Mouse (Mus musculus) embryonic stem cell, embryonic (primary cell): ENCODE results near the gene Cpne8.
"Not testable (repeated sequence)": the region's sequence is repeated elsewhere in the genome, so short reads cannot be mapped to it uniquely, and the experiment has no call there.

Source experiments
- CTCF ChIA-PET, 4 experiments: fragments of 300-600 bp in 2 of 4; fragments of 350-600 bp in 2 of 4; sonication (Branson Sonifier 250); formaldehyde crosslinking; loops; one replicate each; lab custom pipeline; 2022; ENCODE audit warnings: inconsistent platforms in 2 of 4; lab: Charles Lee
- POLR2A ChIA-PET, 4 experiments: fragments of 300-600 bp in 2 of 4; fragments of 350-600 bp in 2 of 4; sonication (Branson Sonifier 250); formaldehyde crosslinking; loops; one replicate each; lab custom pipeline; 2022; ENCODE audit warnings: antibody characterized with exemption in 4 of 4, inconsistent platforms in 1 of 4; lab: Charles Lee

Gene Cpne8

DNA sequence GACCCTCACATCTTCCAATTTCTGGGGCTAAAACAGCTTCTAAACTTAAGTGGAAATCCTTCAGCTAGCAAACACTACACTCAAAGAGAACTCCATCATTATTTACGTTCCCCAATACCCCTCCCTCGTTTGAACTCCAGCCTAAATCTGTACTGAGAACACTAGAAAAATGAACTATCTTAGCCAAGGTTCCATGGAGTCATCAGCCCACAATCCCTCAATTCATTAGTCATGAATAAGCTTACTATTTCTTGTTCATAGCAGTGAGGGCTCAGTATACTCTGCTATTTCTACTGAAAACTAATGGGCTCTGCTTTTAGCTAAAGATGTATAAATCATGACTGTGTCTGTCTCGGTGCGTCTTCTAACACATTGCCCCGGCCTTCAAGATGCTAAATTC, 55.0 kb downstream of the Cpne8 start:
- POLR2A ChIA-PET = no interaction called here
- CTCF ChIA-PET = no interaction called here

DNA sequence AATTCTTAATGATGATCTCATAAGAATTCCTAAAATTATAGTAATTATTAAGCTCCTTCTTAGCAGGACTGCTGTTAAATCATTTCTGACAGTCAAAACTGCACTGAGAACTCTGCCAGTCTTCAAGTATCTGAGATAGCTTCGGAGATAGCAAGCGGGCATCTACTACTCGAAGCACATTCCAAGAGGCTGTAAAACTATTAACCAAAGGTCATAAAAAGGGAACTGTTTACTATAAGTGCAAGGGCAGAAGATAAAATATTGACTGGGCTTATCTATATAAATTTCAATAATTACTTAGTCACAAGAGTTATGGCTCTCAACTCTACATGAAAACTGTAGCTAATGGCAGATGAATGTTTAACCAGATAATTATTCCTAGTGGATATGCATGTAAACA, 57.2 kb downstream of the Cpne8 start:
- ChIA-PET CTCF (no interaction called here), POLR2A (no interaction called here)

DNA sequence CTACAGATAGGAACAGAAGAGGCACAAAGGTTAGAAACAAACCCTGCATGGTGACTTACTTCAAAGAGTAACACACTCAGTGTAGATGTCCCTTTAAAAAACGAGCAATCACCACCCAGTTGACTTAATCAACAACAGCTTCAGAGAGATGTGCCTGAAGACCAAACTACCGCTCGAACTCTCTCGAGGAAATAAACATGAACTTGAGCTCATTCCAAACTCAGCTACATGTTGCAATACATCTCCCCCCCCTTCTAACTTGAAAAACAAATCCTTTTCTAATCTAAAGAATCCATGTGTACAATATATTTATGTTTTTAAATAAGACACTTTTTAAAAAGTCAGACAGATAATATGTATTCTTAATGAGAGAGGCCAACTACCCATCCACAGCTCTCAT, 59.5 kb downstream of the Cpne8 start:
- CTCF ChIA-PET = no interaction called here
- POLR2A ChIA-PET = no interaction called here

DNA sequence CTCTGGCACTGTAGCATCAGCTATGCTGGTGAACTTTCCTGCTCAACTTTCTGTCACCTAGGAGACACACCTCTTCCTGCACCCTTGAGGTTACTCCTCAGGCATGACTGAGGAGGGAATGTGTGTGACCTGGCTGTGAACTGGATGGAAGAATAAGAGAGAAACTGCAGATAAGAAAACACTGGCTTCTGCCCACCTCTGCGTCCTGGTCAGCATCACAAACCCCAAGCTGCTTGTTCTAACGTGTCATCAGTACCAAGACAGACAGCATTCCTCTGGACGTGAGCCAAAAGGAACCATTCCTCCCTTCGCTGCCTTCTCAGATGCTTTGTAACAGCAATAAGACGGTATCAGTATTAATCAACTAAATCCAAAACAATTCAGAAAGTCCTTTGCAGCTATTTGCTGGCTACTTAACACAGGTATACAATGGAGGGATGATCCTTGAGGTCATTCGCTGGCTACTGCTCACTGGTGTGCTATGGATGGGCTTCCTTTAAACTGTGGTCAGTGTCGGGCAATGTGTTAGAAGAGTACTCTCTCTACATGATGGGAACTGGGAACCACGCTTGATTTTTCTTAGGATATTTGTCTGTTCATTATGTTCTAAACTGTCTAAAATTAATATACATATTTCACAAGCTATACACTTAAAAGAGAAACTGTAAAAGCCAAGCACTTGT, 63.0 kb downstream of the Cpne8 start:
- ChIA-PET POLR2A (interaction anchor here in 1 of 4 experiments (0.6 kb wide), 1 partner anchor 255 kb away, joined by 3 read pairs; no protein-coding TSS in a partner anchor), CTCF (no interaction called here)

DNA sequence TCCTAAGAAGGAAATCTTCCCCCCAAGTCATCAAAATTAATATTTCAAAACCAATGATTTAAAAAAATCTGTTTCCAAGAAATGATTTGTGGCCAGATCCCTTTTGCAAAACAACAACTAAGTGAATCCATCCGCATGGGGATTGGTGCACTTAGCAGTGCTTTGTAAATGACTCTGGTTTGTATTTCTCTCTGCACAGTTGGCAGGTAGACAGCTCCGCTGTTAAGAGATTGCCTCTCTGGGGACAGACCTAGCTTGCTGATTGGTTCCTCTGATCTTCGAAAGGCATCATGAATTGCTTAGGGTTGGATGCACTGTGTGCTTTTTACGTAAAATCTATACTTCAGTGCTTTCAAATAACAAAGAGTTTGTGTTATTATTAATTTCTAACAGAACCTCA, 68.5 kb downstream of the Cpne8 start:
- POLR2A ChIA-PET, CTCF ChIA-PET: not testable (repeated sequence)

DNA sequence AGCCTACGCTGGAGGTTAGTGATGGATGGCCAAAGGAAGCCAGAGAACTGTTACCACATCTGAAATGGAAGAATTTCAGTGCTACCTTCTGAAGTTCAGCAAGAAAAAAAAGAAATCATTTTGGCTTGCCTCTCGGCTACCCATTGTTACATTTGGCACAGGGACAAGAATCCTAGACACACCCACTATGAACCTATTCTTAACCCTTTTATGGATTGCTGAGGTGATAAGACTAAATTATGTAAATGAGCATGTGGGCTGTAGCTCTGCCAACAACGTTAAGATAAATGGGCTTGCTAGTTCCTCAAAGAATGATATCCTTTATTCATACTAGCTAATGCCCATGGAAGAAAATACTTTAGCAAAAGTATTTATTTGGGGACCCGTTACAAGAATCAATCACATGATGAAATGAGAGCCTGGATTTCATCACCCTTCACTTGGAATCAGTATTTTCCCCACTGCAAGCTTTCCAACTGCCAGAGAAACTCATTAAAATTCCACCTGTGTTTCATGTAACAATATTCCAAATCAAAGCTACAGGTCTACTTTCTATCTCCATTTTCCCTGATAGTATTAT, 69.3 kb downstream of the Cpne8 start:
- CTCF ChIA-PET = no interaction called here
- POLR2A ChIA-PET = no interaction called here

DNA sequence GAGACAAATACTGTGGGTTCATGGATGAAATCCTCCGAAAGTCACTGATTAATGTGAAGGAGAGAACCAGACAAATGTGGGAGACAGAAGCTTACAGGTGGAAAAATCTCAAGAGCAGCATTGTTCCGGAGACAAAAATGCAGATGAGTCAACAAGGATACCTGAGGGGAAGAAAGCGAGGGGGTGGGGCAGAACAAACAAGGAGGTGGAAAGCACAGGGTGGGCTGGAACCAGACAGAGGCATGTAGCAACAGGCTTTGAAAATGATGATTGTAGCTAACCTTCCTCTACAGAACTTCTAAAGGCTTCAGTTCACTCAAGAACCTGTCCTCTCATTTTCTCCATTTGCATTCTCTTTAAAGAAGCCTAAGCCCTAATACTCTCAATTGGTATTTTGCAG, 70.9 kb downstream of the Cpne8 start:
- POLR2A ChIA-PET = no interaction called here

DNA sequence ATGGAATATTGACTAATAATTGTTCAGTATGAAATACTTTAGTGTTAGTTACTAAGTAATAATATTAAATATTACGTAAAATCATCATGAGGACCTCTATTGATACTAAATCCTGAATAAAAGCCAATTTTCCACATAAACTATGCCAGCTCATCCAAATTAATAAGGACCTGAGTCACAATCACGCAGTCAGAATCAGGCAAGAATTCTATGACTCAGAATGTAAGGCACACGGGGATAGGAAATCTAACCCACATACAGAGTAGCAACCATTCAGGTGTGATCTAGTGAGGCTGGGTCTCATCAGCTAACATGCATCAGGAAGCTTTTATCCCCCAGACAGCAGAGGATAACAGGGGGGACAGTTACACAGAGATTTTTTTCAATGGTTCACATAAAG, 72.1 kb downstream of the Cpne8 start:
- CTCF ChIA-PET = no interaction called here
- POLR2A ChIA-PET = no interaction called here

More for the DNA sequence above, 70.9 kb downstream of the Cpne8 start:
- CTCF ChIA-PET = no interaction called here

DNA sequence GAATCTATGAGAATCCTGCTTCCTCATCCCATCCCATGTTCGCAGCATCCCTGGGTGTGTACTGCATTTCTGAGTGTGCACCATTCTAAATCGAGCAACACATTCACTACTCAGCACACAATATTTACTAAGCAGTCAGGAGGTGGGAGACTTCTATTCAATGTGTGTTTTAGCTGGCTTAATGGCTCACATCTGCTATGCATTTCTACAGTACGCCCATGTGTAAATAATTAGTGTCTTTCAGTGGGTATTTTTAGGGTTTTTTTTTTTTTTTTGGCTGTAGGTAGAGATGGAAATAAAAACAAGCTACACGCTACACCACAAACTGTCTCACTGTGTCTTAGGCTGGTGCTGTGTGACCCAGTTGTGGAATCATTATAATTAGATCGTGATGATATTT, 75.6 kb downstream of the Cpne8 start:
- CTCF ChIA-PET = interaction anchor here in 2 of 4 experiments (0.5 kb wide), 2 partner anchors 75 to 240 kb away, joined by 3 to 4 read pairs; no protein-coding TSS in a partner anchor
- POLR2A ChIA-PET = no interaction called here

DNA sequence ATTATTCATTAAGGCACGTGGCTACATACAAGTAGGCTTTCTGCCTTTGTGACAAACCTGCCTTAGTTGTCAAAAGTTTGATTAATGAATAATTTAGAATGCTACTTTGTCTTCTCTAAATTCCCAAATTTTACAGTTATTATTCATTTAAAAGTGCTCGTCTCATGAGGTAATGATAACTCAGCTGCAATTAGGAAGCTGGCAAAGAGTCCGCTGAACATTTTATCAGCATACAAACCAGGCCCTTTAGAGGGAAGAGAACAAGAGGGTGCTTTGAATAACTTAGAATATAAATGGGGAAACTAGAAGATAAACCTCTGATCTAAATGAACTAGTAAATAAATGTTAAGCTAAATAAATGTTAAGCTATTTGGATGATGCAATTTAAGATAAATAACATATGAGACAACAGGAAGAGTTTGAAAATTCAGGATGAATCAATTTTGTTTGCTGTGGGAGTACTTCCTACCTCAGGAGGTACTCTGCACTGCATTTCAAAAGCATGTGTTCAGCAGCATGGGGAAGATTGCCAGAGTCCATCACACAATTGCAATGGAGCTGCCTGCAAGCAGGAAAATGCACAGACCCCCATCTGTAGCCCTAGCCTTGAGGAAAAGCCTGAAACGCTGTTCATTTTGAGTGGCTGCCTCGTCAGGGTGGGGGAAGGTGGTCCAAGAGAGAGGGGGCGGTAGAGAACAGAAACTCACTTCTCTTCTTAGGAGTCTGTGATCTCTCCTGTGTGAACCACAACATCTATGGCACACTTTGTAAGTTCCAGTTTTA, 81.3 kb downstream of the Cpne8 start:
- POLR2A ChIA-PET = no interaction called here
- CTCF ChIA-PET = no interaction called here

DNA sequence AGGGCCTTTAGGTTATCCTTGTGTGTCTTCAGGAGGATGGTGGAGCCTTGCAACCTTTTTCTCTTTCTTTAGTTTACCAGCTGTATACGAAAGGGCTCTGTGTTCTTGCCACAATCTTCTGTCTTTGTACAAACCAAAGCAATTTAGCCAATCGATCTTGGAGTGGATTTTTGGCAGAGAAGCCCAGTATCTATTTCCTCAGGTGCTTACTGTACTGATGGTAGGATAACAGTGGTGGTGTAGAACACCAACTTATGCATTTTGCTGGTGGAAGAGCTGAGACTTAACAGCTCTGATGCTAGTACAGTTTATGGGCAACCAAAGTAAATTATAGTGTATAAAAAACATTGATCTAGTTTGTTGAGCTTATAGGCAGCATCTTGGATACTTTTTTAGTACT, 83.6 kb downstream of the Cpne8 start:
- POLR2A ChIA-PET = no interaction called here

DNA sequence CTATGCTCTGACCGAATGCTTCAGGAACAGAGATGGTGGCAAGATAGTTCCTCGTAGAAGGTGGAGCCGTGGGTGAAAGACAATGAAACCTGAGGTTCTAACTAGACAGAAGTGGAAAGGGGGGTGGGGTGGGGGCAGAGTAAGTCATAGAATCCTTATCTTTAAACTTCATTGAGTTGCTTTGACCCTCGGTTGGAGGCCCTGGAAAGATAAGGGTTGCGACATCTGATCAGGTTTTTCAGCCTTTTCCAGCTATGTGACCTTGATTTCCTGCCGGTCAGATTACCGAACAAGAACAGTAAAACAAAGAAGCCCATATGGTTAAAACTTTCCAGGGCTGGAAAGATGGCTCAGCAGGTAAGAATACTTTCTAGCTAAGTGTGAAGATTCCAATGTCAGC, 89.6 kb downstream of the Cpne8 start:
- ChIA-PET POLR2A (no interaction called here), CTCF (no interaction called here)

More for the DNA sequence above, 83.6 kb downstream of the Cpne8 start:
- CTCF ChIA-PET = no interaction called here

DNA sequence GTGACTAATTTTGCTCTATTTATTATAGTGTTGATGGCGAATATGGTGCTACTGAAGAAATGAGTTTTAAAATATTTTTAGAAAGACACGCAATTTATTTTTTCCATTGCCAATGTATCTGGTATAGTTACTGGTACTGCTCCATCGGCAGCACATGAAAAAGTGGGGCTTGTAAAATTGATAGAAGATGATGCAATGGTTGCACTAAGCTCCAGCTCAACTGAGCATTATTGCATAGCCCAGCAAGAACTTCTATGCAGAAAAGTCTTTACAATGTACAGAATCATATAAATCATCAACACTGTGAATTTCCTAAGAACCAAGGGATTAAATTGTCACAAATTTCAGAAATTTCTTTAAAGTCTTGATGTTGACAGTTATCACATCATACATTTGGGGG, 101.8 kb downstream of the Cpne8 start:
- ChIA-PET POLR2A (no interaction called here), CTCF (no interaction called here)

DNA sequence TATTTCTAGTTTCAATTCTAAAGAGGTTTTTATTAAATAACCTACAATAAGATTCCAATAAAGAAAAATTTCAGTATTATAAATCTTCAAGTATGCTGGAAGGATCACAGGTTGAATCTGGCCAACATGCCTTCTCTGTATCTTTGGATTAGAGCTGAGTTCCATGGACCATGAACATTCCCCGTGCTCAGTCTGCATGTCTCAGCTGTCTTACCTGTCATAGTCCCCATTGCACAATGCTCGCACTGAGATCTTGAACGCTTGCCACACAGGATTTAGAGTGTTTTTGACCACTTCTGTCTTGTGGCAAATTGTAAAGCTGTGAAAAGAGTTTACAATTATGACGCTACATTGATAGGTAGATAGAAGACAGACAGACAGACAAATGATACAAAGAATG, 110.0 kb downstream of the Cpne8 start:
- ChIA-PET POLR2A (no interaction called here), CTCF (no interaction called here)

DNA sequence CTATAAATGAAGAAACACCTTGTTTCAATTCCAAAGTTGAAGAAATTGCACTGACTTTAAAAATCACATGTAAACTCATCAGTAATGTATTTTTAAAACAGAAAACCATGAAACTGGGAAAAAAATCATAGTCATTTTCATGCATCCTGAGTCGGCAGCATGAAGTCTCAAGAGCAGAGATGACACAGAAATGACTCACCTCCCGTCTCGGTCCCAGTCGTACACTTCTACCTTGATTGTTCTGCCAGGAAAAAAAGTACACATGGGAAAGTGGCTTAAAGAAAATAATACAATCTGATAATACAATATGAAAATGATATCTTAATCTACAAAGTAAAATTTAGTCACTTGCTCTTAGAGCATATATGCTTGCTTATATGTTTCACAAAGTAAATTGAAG, 111.2 kb downstream of the Cpne8 start:
- POLR2A ChIA-PET = no interaction called here
- CTCF ChIA-PET = no interaction called here

DNA sequence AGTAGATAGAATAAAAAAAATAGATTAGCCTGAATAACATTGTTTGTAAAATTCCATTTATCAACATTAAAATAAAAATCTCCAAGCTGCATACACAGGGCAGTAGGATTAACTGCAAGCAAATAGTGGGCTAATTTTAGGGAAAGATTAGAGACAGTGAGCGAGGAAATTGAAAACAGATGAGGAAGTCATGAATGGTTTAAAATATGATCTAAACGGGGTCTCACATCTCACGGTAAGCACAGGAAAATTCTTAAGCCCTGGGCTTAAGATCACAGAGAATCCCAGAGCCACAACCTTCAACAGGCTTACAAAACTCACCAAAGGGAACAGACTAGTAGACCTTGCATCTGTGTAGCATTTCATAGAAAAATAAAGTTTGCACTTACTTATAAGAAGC, 115.2 kb downstream of the Cpne8 start:
- CTCF ChIA-PET = no interaction called here
- POLR2A ChIA-PET = no interaction called here

DNA sequence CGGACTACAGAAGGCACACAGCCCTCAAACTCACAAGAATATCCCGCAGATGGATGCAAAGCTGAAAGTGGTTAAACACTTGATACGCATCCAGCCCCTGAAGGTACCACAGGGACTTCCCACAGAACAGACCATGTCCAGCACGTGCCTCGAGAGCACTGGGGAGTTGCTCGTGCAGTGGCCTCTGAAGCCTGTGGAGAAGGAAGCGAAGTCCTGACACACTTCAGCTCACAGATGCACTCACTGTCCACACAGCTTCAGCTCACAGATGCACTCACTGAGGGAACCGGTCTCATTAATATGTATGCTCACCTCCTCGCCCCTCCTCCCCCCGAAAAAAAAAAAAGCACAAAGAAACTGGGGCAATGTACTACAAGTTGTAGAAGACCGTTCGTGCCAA, 117.6 kb downstream of the Cpne8 start:
- CTCF ChIA-PET = no interaction called here
- POLR2A ChIA-PET = interaction anchor here in 1 of 4 experiments (0.7 kb wide), 1 partner anchor 114 kb away, joined by 4 read pairs; no protein-coding TSS in a partner anchor

DNA sequence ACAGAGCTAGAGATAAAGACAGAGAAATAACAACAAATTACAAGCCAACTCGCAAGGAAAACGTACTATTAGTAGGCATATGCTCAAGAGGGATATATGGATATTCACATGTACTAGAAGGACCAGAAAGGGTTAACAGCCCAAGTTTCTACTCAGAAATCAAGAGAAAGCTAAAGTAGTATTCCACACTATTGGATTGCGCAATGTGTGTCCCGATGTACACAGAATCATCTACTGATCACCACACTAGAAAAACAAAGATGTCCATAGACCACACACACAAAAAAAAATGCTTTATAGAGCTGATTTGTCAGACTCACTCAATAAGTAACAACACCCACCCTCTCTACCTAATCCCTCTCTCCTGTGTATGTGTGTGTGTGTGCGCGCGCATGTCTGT, 130.6 kb downstream of the Cpne8 start:
- ChIA-PET POLR2A (no interaction called here), CTCF (no interaction called here)

DNA sequence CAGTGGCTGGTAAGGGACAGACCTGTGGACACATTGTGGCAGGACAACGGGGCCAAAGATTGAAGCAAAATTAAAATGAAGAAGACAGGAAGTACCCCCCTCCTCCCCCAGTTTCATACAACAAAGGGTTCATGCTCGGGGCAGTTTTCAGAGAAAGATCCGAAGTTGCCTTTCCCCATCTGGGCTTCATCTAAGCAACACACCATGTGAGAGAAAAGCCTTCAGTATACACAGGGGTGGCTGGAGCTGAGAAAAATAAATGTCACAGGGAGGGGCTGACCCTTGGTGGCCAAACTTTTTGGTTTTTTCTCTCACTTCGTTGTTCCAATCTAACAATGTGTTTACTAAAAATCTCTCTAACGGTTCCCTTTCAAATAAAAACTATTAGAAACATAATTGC, 135.8 kb downstream of the Cpne8 start:
- POLR2A ChIA-PET = no interaction called here
- CTCF ChIA-PET = no interaction called here

DNA sequence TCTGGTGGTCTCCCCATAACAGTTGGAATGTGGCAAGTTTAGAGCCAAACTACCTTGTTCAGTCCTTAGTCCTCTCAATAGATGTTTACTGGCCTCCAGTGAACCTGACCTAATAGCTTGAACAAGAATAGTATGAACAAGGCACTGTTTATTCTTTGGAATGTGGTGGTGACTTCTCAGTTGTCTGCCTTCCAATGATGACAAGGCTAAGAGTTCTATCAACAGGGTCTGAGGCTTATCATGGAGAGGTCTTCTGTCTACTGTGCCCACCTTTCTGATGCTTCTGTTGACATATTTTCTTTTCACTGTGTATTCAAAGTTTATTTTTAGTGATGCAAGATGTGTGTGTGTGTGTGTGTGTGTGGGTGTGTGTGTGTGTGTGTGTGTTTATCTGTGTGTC, 137.1 kb downstream of the Cpne8 start:
- POLR2A ChIA-PET = no interaction called here
- CTCF ChIA-PET = no interaction called here
